Mouse (Mus musculus): ENCODE measurements around the gene Foxp2. TPM values are rescaled to one million over a fixed set of nuclear protein-coding genes. Genes with fewer than 3 reads are reported as not detected.

Foxp2 gene
- polyA plus RNA-seq, 1 experiment from 2014 or later: 62.0 TPM

DNA sequence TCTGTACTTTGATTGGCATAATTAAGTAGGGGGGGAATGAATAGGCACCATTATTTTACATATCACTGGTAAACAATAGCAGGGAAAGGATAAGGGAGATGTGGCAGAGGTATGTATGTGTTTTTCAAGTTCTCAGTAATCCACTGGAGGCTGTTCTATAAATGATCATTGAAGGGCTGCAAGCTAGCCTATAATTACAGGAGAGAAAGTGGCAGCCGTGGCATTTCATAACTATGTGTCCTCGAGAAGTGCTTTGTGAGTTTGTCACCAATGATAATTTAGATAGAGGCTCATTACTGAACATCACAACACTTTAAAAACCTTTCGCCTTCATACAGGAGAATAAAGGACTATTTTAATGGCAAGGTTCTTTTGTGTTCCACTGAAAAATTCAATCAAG lies 500.0 kb downstream of the Foxp2 start:
- Histone ChIP-seq H3K4me3 (no peak overlapping the region), H3K9ac (replicated peaks) (no peak overlapping the region), H3K27me3 (no peaks in the 10 kb centered on the region), H3K27ac (replicated peaks) (no peak overlapping the region), H3K4me1 (peaks cover 31% of the 10 kb centered on the region), H3K36me3 (no peaks in the 10 kb centered on the region), H3K9me3 (no peaks in the 10 kb centered on the region), H3K4me2 (replicated peaks) (no peak overlapping the region)
- no peak for ATAC-seq (ENCODE audit: low FRiP score, low read depth)
- 64% methylated on average over 3 of the region's 3 CpGs for WGBS

DNA sequence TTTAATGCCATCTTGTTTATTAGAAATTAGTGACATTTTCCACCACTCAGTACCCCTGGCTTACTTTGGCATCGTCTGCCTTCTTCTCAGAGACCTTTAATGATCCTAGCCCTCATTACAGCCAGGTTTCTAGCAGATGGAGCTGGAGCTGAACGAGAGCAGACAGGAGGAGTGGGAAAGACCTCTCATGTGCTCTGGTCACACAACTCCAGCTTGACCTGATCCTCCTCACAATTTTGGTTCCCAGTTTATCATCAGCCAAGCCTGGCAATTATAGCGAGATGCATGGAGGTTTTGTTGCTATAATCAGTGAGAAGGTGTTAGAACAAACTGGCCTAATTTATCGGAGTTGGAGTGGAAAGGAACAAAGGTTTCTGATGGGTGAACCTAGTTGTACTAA lies 500.9 kb downstream of the Foxp2 start:
- no peak overlapping the region for H3K4me2 ChIP-seq (replicated peaks)
- peaks cover 29% of the 10 kb centered on the region for H3K4me1 ChIP-seq
- H3K27ac ChIP-seq (replicated peaks): no peak overlapping the region
- no peaks in the 10 kb centered on the region for H3K9me3 ChIP-seq
- H3K9ac ChIP-seq (replicated peaks): no peak overlapping the region
- no peak for ATAC-seq (ENCODE audit: low FRiP score, low read depth)
- H3K27me3 ChIP-seq: no peaks in the 10 kb centered on the region
- H3K4me3 ChIP-seq: no peak overlapping the region
- 79% methylated on average over 4 of the region's 4 CpGs for WGBS
- H3K36me3 ChIP-seq: no peaks in the 10 kb centered on the region

DNA sequence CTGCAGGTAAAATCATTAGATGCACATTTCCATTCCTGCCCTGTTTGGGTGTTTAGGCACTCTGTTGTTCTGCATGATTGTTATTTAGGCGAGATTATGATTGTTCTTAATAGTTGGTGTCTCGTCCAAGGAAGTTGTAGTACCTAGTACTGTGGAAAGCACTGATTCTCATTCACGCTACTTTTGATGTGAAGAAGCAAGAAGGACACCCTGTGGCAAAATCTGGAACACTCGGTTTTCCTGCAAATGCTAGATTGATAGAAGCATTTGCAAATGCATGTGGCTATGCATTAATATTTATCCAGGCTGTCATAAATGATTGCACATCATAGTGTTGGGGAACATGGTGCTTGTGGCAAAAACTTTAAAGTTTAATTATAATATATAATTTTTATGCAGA lies 514.0 kb downstream of the Foxp2 start:
- 35% methylated on average over 4 of the region's 4 CpGs for WGBS
- no peaks in the 10 kb centered on the region for H3K9me3 ChIP-seq
- no peaks in the 10 kb centered on the region for H3K27me3 ChIP-seq
- H3K4me1 ChIP-seq: peaks cover 30% of the 10 kb centered on the region
- ATAC-seq (ENCODE audit: low FRiP score, low read depth): no peak
- no peak overlapping the region for H3K4me3 ChIP-seq
- no peak overlapping the region for H3K4me2 ChIP-seq (replicated peaks)
- no peaks in the 10 kb centered on the region for H3K36me3 ChIP-seq
- H3K9ac ChIP-seq (replicated peaks): no peak overlapping the region
- no peak overlapping the region for H3K27ac ChIP-seq (replicated peaks)

DNA sequence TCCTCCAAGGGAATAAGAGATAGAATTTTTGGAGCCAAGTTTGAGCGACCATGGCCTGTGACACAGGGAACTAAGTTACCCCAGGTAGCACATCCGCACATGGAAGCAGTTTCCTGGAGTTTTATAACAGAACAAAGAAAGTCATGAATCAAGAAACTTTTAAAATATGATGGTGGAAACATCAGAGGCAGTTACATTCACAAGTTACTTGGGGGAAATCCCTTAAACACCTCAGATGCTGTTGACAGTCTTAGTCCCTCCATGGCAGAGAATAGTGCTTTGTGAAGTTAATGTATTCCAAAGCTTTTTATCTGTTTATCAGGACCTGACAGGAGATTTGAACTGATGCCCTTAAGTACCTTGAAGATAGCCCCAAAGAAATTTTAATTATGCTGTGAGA lies 558.6 kb downstream of the Foxp2 start:
- 88% methylated on average over 2 of the region's 2 CpGs for WGBS
- Histone ChIP-seq H3K4me2 (replicated peaks) (no peak overlapping the region), H3K27ac (replicated peaks) (no peak overlapping the region), H3K9me3 (no peaks in the 10 kb centered on the region), H3K9ac (replicated peaks) (no peak overlapping the region), H3K4me3 (no peak overlapping the region), H3K36me3 (no peaks in the 10 kb centered on the region), H3K27me3 (no peaks in the 10 kb centered on the region), H3K4me1 (no peaks in the 10 kb centered on the region)
- ATAC-seq (ENCODE audit: low FRiP score, low read depth): no peak

DNA sequence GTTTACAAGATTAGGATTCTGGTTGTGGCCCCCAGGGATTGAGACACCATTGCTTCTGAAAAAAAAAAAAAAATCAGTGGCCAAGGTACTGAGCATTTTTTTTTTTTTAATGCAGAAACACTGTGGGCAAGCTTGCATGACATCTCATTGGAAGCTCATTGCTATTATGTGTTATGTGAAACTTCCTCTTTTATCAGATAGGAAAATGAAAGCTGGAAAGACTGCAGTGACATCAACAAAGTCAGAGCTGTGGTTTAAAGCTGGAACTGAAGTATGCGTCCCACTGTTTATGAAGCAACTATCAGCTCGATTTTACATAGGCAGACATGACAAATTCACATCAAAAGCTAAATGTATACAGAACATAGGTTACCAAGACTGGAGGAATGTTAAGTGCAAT lies 562.2 kb downstream of the Foxp2 start:
- Histone ChIP-seq H3K4me3 (no peak overlapping the region), H3K4me1 (no peaks in the 10 kb centered on the region), H3K9me3 (no peaks in the 10 kb centered on the region), H3K27me3 (no peaks in the 10 kb centered on the region), H3K36me3 (no peaks in the 10 kb centered on the region), H3K9ac (replicated peaks) (no peak overlapping the region), H3K4me2 (replicated peaks) (no peak overlapping the region), H3K27ac (replicated peaks) (no peak overlapping the region)
- ATAC-seq (ENCODE audit: low FRiP score, low read depth): no peak
- 93% methylated on average over 2 of the region's 2 CpGs for WGBS

DNA sequence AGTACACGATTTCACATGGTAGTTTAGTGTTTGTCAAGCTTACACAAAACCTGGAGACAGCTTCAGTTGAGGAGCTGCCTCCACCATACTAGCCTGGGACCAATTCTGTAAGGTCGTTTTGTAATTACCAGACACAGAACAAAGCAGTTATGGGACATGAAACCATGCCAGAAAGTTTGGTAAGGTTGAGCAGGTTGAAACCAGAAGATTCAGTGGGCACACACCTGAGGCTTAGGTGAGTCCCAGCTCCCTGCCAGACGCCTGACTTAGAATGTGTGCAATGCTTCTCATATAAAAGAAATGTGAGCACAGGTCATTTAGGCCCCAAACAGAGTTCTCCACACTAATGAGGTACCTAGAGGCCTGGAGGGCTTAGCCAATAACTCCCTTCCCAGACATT lies 564.3 kb downstream of the Foxp2 start:
- no peaks in the 10 kb centered on the region for H3K27me3 ChIP-seq
- WGBS: 81% methylated on average over 3 of the region's 3 CpGs
- no peak overlapping the region for H3K4me2 ChIP-seq (replicated peaks)
- no peak overlapping the region for H3K27ac ChIP-seq (replicated peaks)
- no peak overlapping the region for H3K4me3 ChIP-seq
- no peaks in the 10 kb centered on the region for H3K36me3 ChIP-seq
- H3K9me3 ChIP-seq: no peaks in the 10 kb centered on the region
- ATAC-seq (ENCODE audit: low FRiP score, low read depth): no peak
- H3K4me1 ChIP-seq: no peaks in the 10 kb centered on the region
- H3K9ac ChIP-seq (replicated peaks): no peak overlapping the region

DNA sequence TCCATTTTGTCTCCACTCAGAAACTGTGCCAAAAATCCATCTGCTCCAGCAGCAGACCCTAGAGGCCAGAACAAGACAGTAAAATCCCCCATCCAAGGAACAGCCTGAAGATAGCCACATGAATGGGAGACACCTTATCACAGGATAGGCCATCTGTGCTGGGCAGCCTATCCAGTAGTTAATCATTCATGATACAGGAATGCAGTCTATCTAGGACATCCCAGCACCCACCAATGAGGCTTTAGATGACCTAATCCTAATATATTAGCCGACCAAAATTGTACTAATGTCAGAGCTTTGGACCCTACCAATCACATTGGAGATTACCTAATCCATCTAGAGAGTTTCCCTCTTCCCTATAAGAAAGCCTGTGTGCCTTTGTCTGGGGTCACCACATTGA lies 565.5 kb downstream of the Foxp2 start:
- Histone ChIP-seq H3K4me3 (no peak overlapping the region), H3K27ac (replicated peaks) (no peak overlapping the region), H3K4me2 (replicated peaks) (no peak overlapping the region), H3K4me1 (no peaks in the 10 kb centered on the region), H3K27me3 (no peaks in the 10 kb centered on the region), H3K9ac (replicated peaks) (no peak overlapping the region), H3K36me3 (no peaks in the 10 kb centered on the region), H3K9me3 (no peaks in the 10 kb centered on the region)
- 43% methylated on average over 1 of the region's 1 CpGs for WGBS
- no peak for ATAC-seq (ENCODE audit: low FRiP score, low read depth)

DNA sequence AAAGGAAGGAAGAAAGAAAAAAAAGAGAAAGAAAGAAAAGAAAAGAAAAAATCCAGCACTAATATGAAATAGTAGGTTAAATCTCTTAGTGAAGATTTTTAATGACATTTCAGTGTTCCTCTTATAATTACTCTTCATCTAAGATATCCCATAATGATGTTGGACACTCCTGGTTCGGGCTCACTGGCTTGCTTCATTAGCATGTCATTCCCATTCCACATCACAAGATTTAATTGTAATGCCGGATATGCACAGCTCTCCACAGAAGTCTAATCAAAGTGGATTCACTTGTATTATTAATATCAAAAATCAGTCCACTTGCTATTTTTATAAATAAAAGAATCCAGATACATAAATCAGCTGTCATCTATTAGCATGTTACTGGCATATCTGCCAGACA lies 585.8 kb downstream of the Foxp2 start:
- Histone ChIP-seq H3K4me3 (no peak overlapping the region), H3K27me3 (no peaks in the 10 kb centered on the region), H3K4me1 (no peaks in the 10 kb centered on the region), H3K9ac (replicated peaks) (no peak overlapping the region), H3K36me3 (no peaks in the 10 kb centered on the region), H3K27ac (replicated peaks) (no peak overlapping the region), H3K4me2 (replicated peaks) (no peak overlapping the region), H3K9me3 (no peaks in the 10 kb centered on the region)
- 78% methylated on average over 2 of the region's 2 CpGs for WGBS
- ATAC-seq (ENCODE audit: low FRiP score, low read depth): no peak

Small RNA genes within 50 kb of the gene (microRNA-seq; reads per million reads assigned to microRNA genes)
- not detected for gene Gm25470

Other genes starting within 250 kb of the Foxp2 start
- gene Ppp1r3a, start 146.1 kb upstream of the Foxp2 start, polyA plus RNA-seq (2016; fragmentation: Nextera tagmentation; extraction: Ambion mirVana): not detected in 2 replicates

Measured in midbrain, embryonic 12.5 days (tissue).